Mouse (Mus musculus) left cerebral cortex, adult 8-10 months (tissue): ENCODE results near the gene Tgoln1. TPM values are rescaled to one million over a fixed set of nuclear protein-coding genes. Genes with fewer than 3 reads are reported as not detected.

Source experiments
- DNase-seq, 2 experiments: peaks; one replicate each; pipeline ENCODE4 v3.0.0; 2022; ENCODE audit warnings: low spot score in 2 of 2
- total RNA-seq, 4 experiments: library from RNA; stranded (reverse); gene quantifications; 2 replicates each; pipeline ENCODE4 v1.2.4; 2022

The Tgoln1 gene
- total RNA-seq, 4 experiments from 2014 or later: 93.0 to 104 (median 99.0) TPM

- DNase-seq: no peak
Observed at GRCm38 (mm10) chr6:72597083-72597874, 19.5 kb downstream of the Tgoln1 start.

GRCm38 (mm10) chr6:72593914-72594313 is 22.9 kb downstream of the Tgoln1 start:
- DNase-seq: no peak

- no peak for DNase-seq
Observed at GRCm38 (mm10) chr6:72593011-72593803, 23.6 kb downstream of the Tgoln1 start.

DNA sequence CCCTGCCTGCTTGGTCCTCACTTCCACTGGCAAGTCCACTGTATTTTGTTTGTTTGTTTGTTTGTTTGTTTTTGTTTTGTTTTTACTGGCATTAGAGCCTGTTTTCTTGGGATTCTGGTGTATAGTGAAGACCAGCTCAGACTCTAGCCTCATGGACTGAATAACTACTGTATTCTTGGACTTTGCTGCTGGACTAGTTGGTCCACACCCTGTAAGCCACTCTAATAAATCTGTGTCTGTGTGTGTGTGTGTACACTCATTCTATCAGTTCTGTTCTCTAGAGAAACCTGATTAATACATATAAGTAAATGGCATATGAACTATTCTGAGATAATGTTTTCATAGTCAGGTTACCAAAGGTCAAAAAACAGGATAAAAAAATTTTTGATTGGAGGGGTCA is 26.7 kb downstream of the Tgoln1 start:
- no peak for DNase-seq

GRCm38 (mm10) chr6:72588307-72588706 is 28.5 kb downstream of the Tgoln1 start:
- DNase-seq: no peak

DNA sequence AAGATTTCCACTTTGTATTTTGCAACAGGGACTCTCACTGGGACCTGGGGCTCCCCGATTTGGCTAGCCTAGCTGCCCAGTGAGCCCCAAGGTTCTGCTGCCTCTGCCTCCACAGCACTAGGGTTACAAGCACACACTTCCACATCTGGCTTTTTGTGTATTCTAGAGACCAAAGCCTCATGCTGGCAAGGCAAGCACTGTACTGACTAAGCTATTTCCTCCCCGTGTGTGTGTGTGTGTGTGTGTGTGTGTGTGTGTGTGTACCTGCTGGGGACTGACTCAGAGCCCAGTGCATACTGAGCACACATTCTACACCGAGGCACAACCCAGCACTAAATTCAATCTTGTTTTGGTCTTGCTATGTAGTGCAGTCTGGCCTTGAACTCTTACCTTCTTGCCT is 30.1 kb downstream of the Tgoln1 start:
- no peak for DNase-seq

DNA sequence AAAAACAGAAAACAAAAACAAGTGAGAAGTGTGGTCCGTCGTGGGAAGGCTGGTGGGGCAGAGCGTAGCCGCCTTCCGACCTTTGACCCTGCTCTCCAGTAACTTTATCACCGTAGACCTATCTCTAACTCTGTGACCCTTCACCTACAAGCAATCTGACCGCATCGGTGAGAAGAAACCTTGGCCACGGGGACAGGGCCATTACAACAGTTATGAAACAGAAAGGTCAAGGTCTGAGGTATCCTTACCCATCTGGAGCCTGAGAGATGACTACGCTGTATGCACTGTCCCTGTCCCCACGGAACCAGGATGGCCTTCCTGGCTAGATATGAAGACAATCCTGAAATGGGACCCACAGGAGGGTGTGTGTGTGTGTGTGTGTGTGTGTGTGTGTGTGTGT is 32.6 kb downstream of the Tgoln1 start:
- no peak for DNase-seq

GRCm38 (mm10) chr6:72583211-72583839 is 33.5 kb downstream of the Tgoln1 start:
- DNase-seq: no peak

DNA sequence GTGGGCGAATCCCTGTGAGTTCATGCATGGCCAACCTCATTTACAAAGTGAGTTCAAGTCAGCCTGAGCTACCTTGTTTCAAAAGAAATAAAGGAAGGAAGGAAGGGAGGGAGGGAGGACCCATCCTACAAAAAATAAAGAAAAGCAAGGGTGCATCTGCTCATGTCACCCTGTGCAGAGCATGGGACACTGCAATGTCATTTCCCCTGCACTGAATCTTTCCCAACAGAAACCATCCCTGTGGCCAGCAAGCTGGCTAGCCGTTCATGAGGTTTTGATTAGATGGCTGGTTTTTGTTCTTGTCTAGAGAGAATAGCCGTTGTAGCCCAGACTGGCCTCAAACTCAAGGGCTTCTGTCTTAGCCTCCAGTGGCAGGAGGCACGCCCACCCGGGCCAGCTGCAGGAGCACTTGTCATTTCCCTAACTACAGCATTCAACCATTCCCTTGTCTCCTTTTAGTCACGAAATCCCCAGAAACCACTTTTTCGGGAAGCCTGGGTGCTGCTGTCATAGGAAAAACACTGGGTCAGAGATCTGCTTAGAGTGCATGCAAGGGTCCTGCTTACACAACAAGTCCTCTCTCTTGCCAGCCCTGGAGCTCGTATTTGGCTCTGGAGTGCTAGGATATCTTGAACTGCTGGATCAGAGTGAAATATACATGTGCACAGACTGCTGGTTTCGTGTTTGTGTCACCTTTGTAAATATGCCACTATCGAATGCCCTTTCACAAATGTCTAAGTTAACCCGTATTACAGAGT is 35.0 kb downstream of the Tgoln1 start:
- no peak for DNase-seq

DNA sequence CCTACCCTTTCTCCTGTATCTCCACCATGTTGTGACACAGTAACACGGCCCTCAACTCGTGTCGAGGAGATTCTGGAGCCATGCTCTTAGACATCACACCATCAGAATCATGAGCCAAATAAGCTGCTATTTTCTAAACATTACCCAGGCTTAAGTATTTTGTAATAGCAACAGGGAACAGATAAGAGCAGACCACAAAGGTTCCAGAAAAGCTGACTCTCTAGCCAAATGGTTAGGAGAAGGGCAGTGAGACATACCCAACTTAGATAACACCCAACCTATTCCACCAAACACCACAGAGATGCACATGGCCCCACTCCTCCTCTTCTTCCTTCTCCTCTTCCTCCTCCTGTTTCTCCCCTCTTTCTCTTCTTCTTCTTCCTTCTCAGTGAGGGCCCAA is 40.8 kb downstream of the Tgoln1 start:
- no peak for DNase-seq

DNA sequence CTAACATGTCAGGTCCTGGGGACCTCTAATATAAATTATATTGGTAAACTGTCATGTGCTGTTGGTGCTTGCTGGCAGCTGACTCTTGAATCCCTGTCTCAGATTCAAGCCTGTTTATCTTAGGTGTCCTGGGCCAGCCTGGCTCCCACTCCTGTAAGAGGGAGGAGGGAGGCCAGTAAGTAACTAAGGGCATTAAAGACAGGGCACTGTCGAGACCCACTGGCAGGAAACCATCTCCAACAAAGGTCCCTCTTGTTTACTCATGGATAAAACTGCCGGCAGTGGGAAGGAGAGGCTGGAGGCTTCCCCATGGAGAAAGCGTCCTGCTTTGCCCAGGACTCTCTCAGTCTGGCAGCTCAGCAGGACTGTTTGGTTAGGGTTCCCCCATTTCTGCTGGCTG is 45.0 kb downstream of the Tgoln1 start:
- no peak for DNase-seq

GRCm38 (mm10) chr6:72570644-72571397 is 46.0 kb downstream of the Tgoln1 start:
- DNase-seq: no peak

GRCm38 (mm10) chr6:72568736-72569135 is 48.1 kb downstream of the Tgoln1 start:
- DNase-seq: no peak

GRCm38 (mm10) chr6:72567508-72567907 is 49.3 kb downstream of the Tgoln1 start:
- no peak for DNase-seq

GRCm38 (mm10) chr6:72566044-72566443 is 50.8 kb downstream of the Tgoln1 start:
- peak; percentile 72 to 79 for DNase-seq

DNA sequence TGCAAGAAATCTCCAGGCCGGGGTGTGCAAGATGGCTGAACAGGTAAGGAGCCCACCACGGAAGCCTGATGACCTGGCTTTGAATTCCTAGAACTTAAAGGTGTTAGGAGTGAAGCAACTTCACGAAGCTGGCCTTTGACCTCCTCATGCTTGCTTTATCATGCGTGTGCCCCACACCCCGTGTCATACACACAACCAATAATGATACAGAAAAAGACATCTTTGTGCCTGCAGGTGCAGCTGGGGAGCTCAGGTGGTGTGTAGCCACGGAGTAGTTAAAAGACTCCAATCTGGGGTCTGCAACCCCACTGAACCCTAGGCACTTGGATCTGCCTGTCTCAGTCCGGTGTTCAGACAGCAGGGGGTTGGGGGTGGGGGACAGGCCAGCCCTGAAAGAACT is 51.3 kb downstream of the Tgoln1 start:
- no peak for DNase-seq

DNA sequence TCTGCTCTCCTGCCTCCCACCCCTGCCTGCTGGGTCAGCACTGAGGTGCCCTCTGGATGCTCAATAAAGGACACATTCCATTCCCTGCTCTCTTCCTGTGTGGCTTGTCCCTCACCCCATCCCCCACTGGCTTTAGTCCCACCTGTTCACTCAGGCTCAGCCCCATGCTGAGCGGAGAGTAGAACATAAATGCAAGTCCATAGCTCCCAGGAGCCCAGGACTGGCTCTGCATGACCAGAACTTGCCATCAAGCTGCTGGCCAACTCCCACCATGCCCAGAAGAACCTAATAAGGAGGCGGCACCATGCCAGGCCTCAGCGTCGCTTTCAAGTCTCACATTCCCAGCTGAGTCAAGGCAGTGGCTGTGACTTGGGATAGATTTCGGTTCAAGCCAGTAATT is 53.9 kb downstream of the Tgoln1 start:
- DNase-seq: no peak

DNA sequence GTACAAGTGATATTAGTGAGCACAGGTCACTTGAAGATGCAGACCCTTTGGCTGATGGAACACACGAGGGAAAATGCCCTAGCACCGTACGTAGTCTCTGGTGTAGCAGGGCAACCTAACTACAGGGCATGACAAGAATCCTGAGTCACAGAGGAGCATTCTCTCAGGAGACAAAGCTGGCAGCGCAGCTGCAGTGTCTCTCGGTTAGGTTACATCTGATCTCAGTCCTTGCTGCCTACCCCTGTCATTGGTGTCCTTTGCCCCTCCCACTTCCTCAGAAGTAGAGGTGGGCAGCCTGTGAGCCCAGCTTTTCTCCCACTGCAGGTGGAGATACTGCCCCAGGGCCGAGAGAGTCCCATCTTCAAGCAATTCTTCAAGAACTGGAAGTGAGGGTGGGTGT is 54.3 kb downstream of the Tgoln1 start:
- DNase-seq: no peak

DNA sequence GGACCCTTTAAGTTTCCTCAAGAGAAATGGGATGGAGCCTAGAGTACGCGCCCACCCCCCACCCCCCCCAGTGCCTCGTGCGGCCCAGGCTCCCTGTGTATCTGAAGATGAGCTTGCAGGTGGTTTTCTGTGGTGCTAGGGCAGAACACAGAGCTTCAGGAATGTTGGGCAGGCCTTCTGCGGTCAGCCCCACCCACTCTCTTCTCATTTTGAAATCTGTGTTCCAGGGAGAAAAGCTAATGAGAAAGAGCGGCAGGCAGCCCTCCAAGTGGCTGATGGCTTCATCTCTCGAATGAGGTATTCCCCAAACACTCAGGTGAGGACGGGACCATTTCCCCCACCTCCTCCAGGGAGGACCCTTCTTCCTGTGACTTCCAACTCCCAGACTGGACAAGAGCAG is 56.0 kb downstream of the Tgoln1 start:
- no peak for DNase-seq
